In genomic region chr2:132686756-132687737, GRCm38 (mm10) we compare ENCODE assay signal across 7 mouse cellular contexts. TPM values are rescaled to one million over a fixed set of nuclear protein-coding genes. Genes with fewer than 3 reads are reported as not detected.
A peak's percentile ranks its signal among the peaks of the same experiment; 100 is the strongest.
DNase-seq lines count a peak whose midpoint lies in the region; ATAC-seq and TF ChIP-seq lines count a peak whose summit lies in the region.

TSS of gene Shld1 (plus strand) at chr2:132686931.

- peak; percentile 91 for DNase-seq in adrenal gland, postnatal 10 days
- DNase-seq in embryonic facial prominence, embryonic 10.5 days (ENCODE audit: low spot score) = peak; percentile 91
- DNase-seq in gonadal fat pad, adult 2 months (ENCODE audit: low read depth) = peak; percentile 65
- DNase-seq in left cerebral cortex, postnatal 4 days = peak; percentile 87

- WGBS in embryonic facial prominence, embryonic 10.5 days = 10% methylated on average over 33 of the region's 33 CpGs
- WGBS in intestine, postnatal 0 days = 5% methylated on average over 33 of the region's 33 CpGs
- 13% methylated on average over 27 of the region's 33 CpGs for WGBS in midbrain, embryonic 12.5 days
- WGBS in small intestine, adult 2 months = 5% methylated on average over 33 of the region's 33 CpGs

- 0 out of 2 replicates have a peak, but pooled peaks cover 3% of the 10 kb centered on the region for H3K4me1 ChIP-seq in embryonic facial prominence, embryonic 10.5 days
- no peaks in the 10 kb centered on the region for H3K4me1 ChIP-seq in intestine, postnatal 0 days (replicated peaks; ENCODE audit: control insufficient read depth, insufficient read depth, low read length)
- peaks cover 11% of the 10 kb centered on the region for H3K4me1 ChIP-seq in midbrain, embryonic 12.5 days
- H3K4me1 ChIP-seq in small intestine, adult 2 months (ENCODE audit: control insufficient read depth, insufficient read depth, insufficient read length, low read length) = peaks cover 16% of the 10 kb centered on the region

- peak within 1 kb of the TSS; percentile 69 for H3K4me3 ChIP-seq in embryonic facial prominence, embryonic 10.5 days
- peak within 1 kb of the TSS; percentile 55 for H3K4me3 ChIP-seq in intestine, postnatal 0 days (ENCODE audit: low read depth, low read length)
- peak within 1 kb of the TSS; percentile 62 for H3K4me3 ChIP-seq in midbrain, embryonic 12.5 days
- peak within 1 kb of the TSS; percentile 65 for H3K4me3 ChIP-seq in small intestine, adult 2 months (ENCODE audit: low read depth, low read length)

- peak within 1 kb of the TSS; percentile 50 for H3K4me2 ChIP-seq in intestine, postnatal 0 days (replicated peaks; ENCODE audit: low read depth)
- peak within 1 kb of the TSS; percentile 54 for H3K4me2 ChIP-seq in midbrain, embryonic 12.5 days (replicated peaks)

- peak; percentile 13; the same call in 1 of the 2 replicates for TF ChIP-seq POLR2A in small intestine, adult 2 months (IDR thresholded peaks at IDR 0.05; ENCODE audit: low read depth, low read length)

- H3K27me3 ChIP-seq in embryonic facial prominence, embryonic 10.5 days (replicated peaks; ENCODE audit: low read depth, poor library complexity, severe bottlenecking) = no peaks in the 10 kb centered on the region
- H3K27me3 ChIP-seq in intestine, postnatal 0 days (replicated peaks; ENCODE audit: control insufficient read depth, insufficient read depth, low read length) = no peaks in the 10 kb centered on the region
- H3K27me3 ChIP-seq in midbrain, embryonic 12.5 days = no peaks in the 10 kb centered on the region; the same call in 1 of the 2 replicates
- H3K27me3 ChIP-seq in small intestine, adult 2 months (ENCODE audit: control insufficient read depth, insufficient read depth, low read length) = no peaks in the 10 kb centered on the region

- H3K9ac ChIP-seq in intestine, postnatal 0 days (ENCODE audit: low read depth, low read length) = peak within 1 kb of the TSS; percentile 27; the same call in 1 of the 2 replicates
- H3K9ac ChIP-seq in midbrain, embryonic 12.5 days (replicated peaks) = peak within 1 kb of the TSS; percentile 65

- peak; percentile 90 for ATAC-seq in intestine, postnatal 0 days
- ATAC-seq in midbrain, embryonic 12.5 days (ENCODE audit: low FRiP score, low read depth) = peak; percentile 93

- H3K36me3 ChIP-seq in embryonic facial prominence, embryonic 10.5 days (replicated peaks) = no peaks in the 10 kb centered on the region
- no peaks in the 10 kb centered on the region for H3K36me3 ChIP-seq in intestine, postnatal 0 days (ENCODE audit: control insufficient read depth, insufficient read depth)
- no peaks in the 10 kb centered on the region for H3K36me3 ChIP-seq in midbrain, embryonic 12.5 days
- H3K36me3 ChIP-seq in small intestine, adult 2 months (ENCODE audit: control insufficient read depth, insufficient read depth, low read length) = peaks cover 1% of the 10 kb centered on the region; the same call in 1 of the 2 replicates

- H3K9me3 ChIP-seq in embryonic facial prominence, embryonic 10.5 days = no peaks in the 10 kb centered on the region
- no peaks in the 10 kb centered on the region for H3K9me3 ChIP-seq in intestine, postnatal 0 days (ENCODE audit: control insufficient read depth)
- H3K9me3 ChIP-seq in midbrain, embryonic 12.5 days = no peaks in the 10 kb centered on the region

- peak within 1 kb of the TSS; percentile 88 for H3K27ac ChIP-seq in embryonic facial prominence, embryonic 10.5 days (replicated peaks)
- peak within 1 kb of the TSS; percentile 83 for H3K27ac ChIP-seq in intestine, postnatal 0 days (ENCODE audit: low read depth, low read length)
- peak within 1 kb of the TSS; percentile 67 for H3K27ac ChIP-seq in midbrain, embryonic 12.5 days (replicated peaks)
- H3K27ac ChIP-seq in small intestine, adult 2 months (ENCODE audit: insufficient read depth, low read depth, low read length) = peak within 1 kb of the TSS; percentile 87

- intact Hi-C loops in left cerebral cortex, postnatal 4 days (cut with DNase I) = loop anchor here (5.0 to 10.0 kb wide), 2 partner anchors 82 to 110 kb away; no protein-coding TSS in a partner anchor

- peak; percentile 13; the same call in 1 of the 2 replicates for TF ChIP-seq CTCF in intestine, postnatal 0 days (IDR thresholded peaks at IDR 0.05; ENCODE audit: low read depth)
- TF ChIP-seq CTCF in small intestine, adult 2 months (IDR thresholded peaks at IDR 0.05; ENCODE audit: extremely low read depth, insufficient read length, insufficient replicate concordance, low read depth, low read length) = no peak

RNA-seq across cellular contexts. Expression of gene Shld1, which starts in this region (rescaled TPM):
- total RNA-seq in adrenal gland, postnatal 10 days (2021) = 1 to 10 TPM; 7.6 to 9.9 TPM
- polyA plus RNA-seq in embryonic facial prominence, embryonic 10.5 days (2016; fragmentation: Nextera tagmentation; extraction: Ambion mirVana) = 15.7 and 16.6 TPM in 2 replicates
- 10.2 and 13.7 TPM in 2 replicates for polyA plus RNA-seq in gonadal fat pad, adult 2 months (2012; rRNA removed)
- polyA plus RNA-seq in intestine, postnatal 0 days (2015; fragmentation: Nextera tagmentation; extraction: Ambion mirVana) = 11.2 and 11.7 TPM in 2 replicates
- 1 to 10 TPM; 8.1 to 9.8 TPM for total RNA-seq in left cerebral cortex, postnatal 4 days (2021)
- polyA plus RNA-seq in midbrain, embryonic 12.5 days (2016; fragmentation: Nextera tagmentation; extraction: Ambion mirVana) = 19.2 and 20.6 TPM in 2 replicates
- 4.6 and 8.9 TPM in 2 replicates for polyA plus RNA-seq in small intestine, adult 2 months (2012; rRNA removed)

Comparison
In these comparisons a context has a peak if more than half of its experiments do, and no peak if none do; other contexts are left out.
1. Peak in every context shown above with its lines: DNase-seq, ATAC-seq, H3K4me3 ChIP-seq and H3K27ac ChIP-seq.